ENCODE assay signal across 30 mouse cellular contexts in the genomic region with DNA sequence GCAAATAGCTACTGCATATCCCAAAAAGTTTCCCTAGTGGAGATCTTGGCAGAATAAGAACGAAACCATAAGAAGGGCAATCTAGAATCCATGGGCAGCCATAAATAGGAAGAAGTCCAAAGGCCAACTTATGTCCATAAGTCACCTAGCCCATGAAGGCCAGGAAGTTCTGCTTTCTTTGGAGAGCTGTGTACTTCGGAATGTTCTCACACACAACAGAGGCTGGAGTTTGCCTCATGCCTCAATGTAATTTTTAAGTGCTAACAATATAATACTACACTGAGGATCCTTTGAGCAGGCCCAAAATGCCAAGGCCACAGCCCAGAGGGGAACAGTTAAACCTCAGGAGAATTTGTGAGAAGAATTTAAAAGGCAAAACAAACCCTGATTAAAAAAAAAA.
"Had no signal": no experiment of that assay in that cellular context is flagged by ENCODE, and none has a peak within 500 bp of the region (broad histone marks: within the 10 kb centered on the region; RNA-seq: fewer than 3 reads in every experiment).

No protein-coding gene starts in this region.

- H3K27ac ChIP-seq: left cerebral cortex, adult 2 months; limb, embryonic 10.5 days; limb, embryonic 12.5 days; limb, embryonic 13.5 days; limb, embryonic 15.5 days; liver, embryonic 12.5 days; liver, embryonic 13.5 days; liver, embryonic 14.5 days; liver, embryonic 15.5 days; lung, embryonic 15.5 days; macrophage; midbrain, embryonic 10.5 days; midbrain, embryonic 12.5 days; midbrain, embryonic 13.5 days; midbrain, embryonic 15.5 days had no signal

- H3K36me3 ChIP-seq: limb, embryonic 10.5 days; limb, embryonic 12.5 days; limb, embryonic 13.5 days; limb, embryonic 15.5 days; liver, embryonic 12.5 days; liver, embryonic 13.5 days; liver, embryonic 15.5 days; lung, embryonic 15.5 days; midbrain, embryonic 10.5 days; midbrain, embryonic 12.5 days; midbrain, embryonic 13.5 days; midbrain, embryonic 15.5 days had no signal

- H3K9ac ChIP-seq: limb, embryonic 12.5 days; limb, embryonic 13.5 days; limb, embryonic 15.5 days; liver, embryonic 12.5 days; liver, embryonic 13.5 days; liver, embryonic 14.5 days; liver, embryonic 15.5 days; liver, postnatal 0 days; lung, embryonic 14.5 days; lung, embryonic 15.5 days; midbrain, embryonic 12.5 days; midbrain, embryonic 13.5 days; midbrain, embryonic 15.5 days had no signal

- DNase-seq: left cerebral cortex, postnatal 4 days; liver; liver, embryonic 13.5 days; liver, postnatal 0 days; lung, adult 18-20 months; lung, adult 2 months; lung, embryonic 14.5 days; lung, postnatal 10 days; lung, postnatal 14 days; lung, postnatal 36 days; lung, postnatal 4 days had no signal

- H3K4me2 ChIP-seq: limb, embryonic 12.5 days; limb, embryonic 13.5 days; limb, embryonic 15.5 days; liver, embryonic 11.5 days; liver, embryonic 12.5 days; liver, embryonic 13.5 days; liver, embryonic 15.5 days; lung, embryonic 14.5 days; lung, embryonic 15.5 days; midbrain, embryonic 12.5 days; midbrain, embryonic 13.5 days; midbrain, embryonic 15.5 days had no signal

- H3K4me3 ChIP-seq: left cerebral cortex, adult 2 months; limb, embryonic 10.5 days; limb, embryonic 12.5 days; limb, embryonic 13.5 days; limb, embryonic 15.5 days; liver, embryonic 12.5 days; liver, embryonic 13.5 days; liver, embryonic 15.5 days; lung, embryonic 15.5 days; megakaryocyte, embryonic 14.5 days; midbrain, embryonic 10.5 days; midbrain, embryonic 12.5 days; midbrain, embryonic 13.5 days; midbrain, embryonic 15.5 days; myocyte had no signal

- H3K27me3 ChIP-seq: limb, embryonic 12.5 days; limb, embryonic 13.5 days; limb, embryonic 15.5 days; liver, embryonic 12.5 days; liver, embryonic 13.5 days; liver, embryonic 15.5 days; lung, embryonic 15.5 days; megakaryocyte, embryonic 14.5 days; midbrain, embryonic 12.5 days; midbrain, embryonic 13.5 days; midbrain, embryonic 15.5 days had no signal

- H3K9me3 ChIP-seq: limb, embryonic 10.5 days; limb, embryonic 12.5 days; limb, embryonic 13.5 days; limb, embryonic 15.5 days; liver, embryonic 12.5 days; liver, embryonic 13.5 days; liver, embryonic 15.5 days; lung, embryonic 15.5 days; midbrain, embryonic 10.5 days; midbrain, embryonic 12.5 days; midbrain, embryonic 13.5 days; midbrain, embryonic 15.5 days had no signal

- ATAC-seq: liver, embryonic 12.5 days; liver, postnatal 0 days; lung, postnatal 0 days; midbrain, embryonic 13.5 days; midbrain, embryonic 15.5 days; midbrain, embryonic 16.5 days had no signal

- H3K4me1 ChIP-seq: limb, embryonic 10.5 days; limb, embryonic 12.5 days; limb, embryonic 13.5 days; limb, embryonic 15.5 days; liver, embryonic 12.5 days; liver, embryonic 13.5 days; liver, embryonic 15.5 days; lung, embryonic 15.5 days; megakaryocyte, embryonic 14.5 days; midbrain, embryonic 10.5 days; midbrain, embryonic 12.5 days; midbrain, embryonic 13.5 days; midbrain, embryonic 15.5 days had no signal
